Mouse (Mus musculus) C2C12 (cell line): Measurements from ENCODE around the gene Sdk1. TPM values are rescaled to one million over a fixed set of nuclear protein-coding genes. Genes with fewer than 3 reads are reported as not detected.

Experiments
- H3K27me3 ChIP-seq: one replicate; pipeline ENCODE4 v1.6.1; 2011; ENCODE audit not compliant: control insufficient read depth, insufficient read depth, insufficient read length
- H3K36me3 ChIP-seq: one replicate; pipeline ENCODE4 v1.6.1; 2011; ENCODE audit not compliant: control insufficient read depth, insufficient read depth
- H3K4me3 ChIP-seq: one replicate; pipeline ENCODE4 v1.5.1; 2011; ENCODE audit warnings: mild to moderate bottlenecking, control low read depth; ENCODE audit not compliant: poor library complexity, insufficient read depth, severe bottlenecking
- H3K79me2 ChIP-seq: one replicate; pipeline ENCODE4 v1.6.1; 2011; ENCODE audit not compliant: control insufficient read depth, insufficient read depth
- H3K79me3 ChIP-seq: one replicate; pipeline ENCODE4 v1.6.1; 2011; ENCODE audit warnings: low read depth, control low read depth
- H3ac ChIP-seq: one replicate; pipeline ENCODE3; 2011; ENCODE audit warnings: low read depth; ENCODE audit not compliant: control insufficient read depth, insufficient read length
- CEBPB ChIP-seq: IDR thresholded peaks from one replicate; pipeline ENCODE4 v1.6.1; 2011; ENCODE audit warnings: low read depth, mild to moderate bottlenecking, control low read depth, moderate library complexity
- CTCF ChIP-seq: IDR thresholded peaks from one replicate; pipeline ENCODE4 v1.5.1; 2011; ENCODE audit not compliant: control insufficient read depth, insufficient read depth, insufficient read length
- FOSL1 ChIP-seq: IDR thresholded peaks from one replicate; pipeline ENCODE4 v1.8.0; 2011; ENCODE audit warnings: mild to moderate bottlenecking, low read length; ENCODE audit not compliant: poor library complexity, insufficient read depth, severe bottlenecking
- MAX ChIP-seq: IDR thresholded peaks from one replicate; pipeline ENCODE4 v1.6.1; 2011; ENCODE audit warnings: mild to moderate bottlenecking, control low read depth
- MYOD1 ChIP-seq: IDR thresholded peaks from one replicate; pipeline ENCODE4 v1.6.1; 2011; ENCODE audit warnings: low read depth; ENCODE audit not compliant: control insufficient read depth, insufficient read length
- MYOG ChIP-seq: IDR thresholded peaks from one replicate; pipeline ENCODE4 v1.6.1; 2011; ENCODE audit not compliant: control insufficient read depth, insufficient read length; ENCODE audit errors: extremely low read depth
- USF1 ChIP-seq: IDR thresholded peaks from one replicate; pipeline ENCODE4 v1.6.1; 2011; ENCODE audit warnings: low read depth, mild to moderate bottlenecking, control low read depth, moderate library complexity
- polyA plus RNA-seq: library from polyadenylated mRNA; unstranded; fragments of >200 nt; fragmentation: generic; extraction: Trizol; gene quantifications from one replicate; pipeline ENCODE4 v1.2.1, GENCODE M21; 2012; ENCODE audit warnings: missing spikeins

The Sdk1 gene
- polyA plus RNA-seq, 1 experiment, result 0.61 TPM

DNA sequence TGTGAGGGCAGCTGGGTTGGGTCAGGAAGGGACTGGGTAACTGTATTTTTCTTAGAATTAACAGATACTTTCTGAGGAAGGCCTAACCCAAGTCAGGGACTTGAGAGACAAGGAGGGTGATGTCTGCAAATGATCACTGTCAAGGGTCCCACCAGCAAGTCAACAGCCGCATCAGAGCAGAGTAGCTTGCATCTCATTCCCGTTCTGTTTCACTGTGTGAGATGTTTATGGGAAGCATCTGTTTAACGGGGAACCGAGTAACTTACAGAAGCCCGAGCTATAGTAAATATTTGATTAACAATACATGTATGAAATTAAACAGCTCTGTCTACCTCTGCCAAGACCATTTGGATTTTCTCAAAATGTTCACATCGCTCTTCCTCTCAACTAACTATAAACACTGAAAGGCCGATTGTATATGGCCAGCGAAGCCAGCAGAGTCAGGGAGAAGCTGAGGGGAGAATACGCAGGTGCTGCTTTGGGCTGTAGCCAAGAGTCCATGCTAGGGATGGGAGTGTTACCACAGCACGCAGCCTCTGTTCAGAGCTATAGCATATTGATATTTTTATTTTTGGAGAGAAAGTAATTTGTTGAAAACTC lies 174.5 kb downstream of the Sdk1 start:
- H3K4me3 ChIP-seq, result no peak overlapping the region
- no peaks in the 10 kb centered on the region for H3K36me3 ChIP-seq
- H3K79me3 ChIP-seq, result no peaks in the 10 kb centered on the region
- no peak for TF ChIP-seq FOSL1
- no peak for TF ChIP-seq MAX
- TF ChIP-seq CEBPB, result no peak
- no peak for TF ChIP-seq MYOD1
- TF ChIP-seq MYOG, result no peak
- TF ChIP-seq USF1, result no peak
- no peak for TF ChIP-seq CTCF
- no peaks in the 10 kb centered on the region for H3K27me3 ChIP-seq
- no peak overlapping the region for H3ac ChIP-seq
- no peaks in the 10 kb centered on the region for H3K79me2 ChIP-seq

DNA sequence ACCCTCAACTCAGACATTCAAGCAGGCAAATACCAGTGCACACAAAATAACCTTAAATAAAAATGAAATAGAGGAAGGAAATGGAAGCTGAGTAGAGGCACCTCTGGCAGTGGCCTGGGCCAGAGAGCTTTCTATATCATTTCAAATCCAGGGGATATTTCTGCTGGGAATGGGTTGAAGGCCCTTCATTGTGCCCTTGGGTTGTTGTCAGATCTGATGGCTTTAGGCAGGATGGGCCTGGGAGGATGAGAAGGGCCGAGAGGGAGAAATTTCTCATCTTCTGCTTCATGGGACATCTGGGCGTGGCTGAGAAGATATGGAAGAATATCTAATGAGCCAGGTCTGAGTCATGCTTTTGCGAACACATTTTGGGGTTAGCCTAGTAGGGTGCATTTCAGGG lies 186.8 kb downstream of the Sdk1 start:
- Histone ChIP-seq H3K79me3 (no peaks in the 10 kb centered on the region), H3K27me3 (no peaks in the 10 kb centered on the region), H3K36me3 (no peaks in the 10 kb centered on the region), H3ac (no peak overlapping the region), H3K79me2 (no peaks in the 10 kb centered on the region), H3K4me3 (no peak overlapping the region)
- TF ChIP-seq USF1 (no peak), MYOG (no peak), CTCF (no peak), FOSL1 (no peak), CEBPB (no peak), MYOD1 (no peak), MAX (no peak)

DNA sequence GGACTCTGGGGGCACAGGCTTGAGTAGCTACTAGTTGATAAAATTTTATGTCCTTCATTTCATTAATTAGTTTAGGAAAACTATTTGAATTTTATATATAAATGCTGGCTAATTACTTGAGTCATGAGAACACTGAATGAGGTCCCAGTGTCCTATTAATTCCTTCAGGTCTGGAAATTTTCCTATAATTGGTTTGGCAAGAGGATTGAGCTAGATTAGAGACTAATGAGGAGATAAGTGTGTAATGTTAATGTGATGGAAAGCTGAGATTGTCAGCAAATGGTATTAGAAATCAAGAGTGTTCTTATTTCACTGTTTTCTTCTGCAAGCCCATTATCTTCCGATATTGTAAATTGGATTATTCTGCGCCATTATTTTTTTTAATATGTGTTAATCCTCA lies 192.0 kb downstream of the Sdk1 start:
- Histone ChIP-seq H3K36me3 (no peaks in the 10 kb centered on the region), H3ac (no peak overlapping the region), H3K27me3 (no peaks in the 10 kb centered on the region), H3K4me3 (no peak overlapping the region), H3K79me3 (no peaks in the 10 kb centered on the region), H3K79me2 (no peaks in the 10 kb centered on the region)
- no peak for TF ChIP-seq MAX
- TF ChIP-seq USF1, result no peak
- TF ChIP-seq CTCF, result no peak
- TF ChIP-seq MYOG, result no peak
- TF ChIP-seq CEBPB, result no peak
- no peak for TF ChIP-seq MYOD1
- no peak for TF ChIP-seq FOSL1

DNA sequence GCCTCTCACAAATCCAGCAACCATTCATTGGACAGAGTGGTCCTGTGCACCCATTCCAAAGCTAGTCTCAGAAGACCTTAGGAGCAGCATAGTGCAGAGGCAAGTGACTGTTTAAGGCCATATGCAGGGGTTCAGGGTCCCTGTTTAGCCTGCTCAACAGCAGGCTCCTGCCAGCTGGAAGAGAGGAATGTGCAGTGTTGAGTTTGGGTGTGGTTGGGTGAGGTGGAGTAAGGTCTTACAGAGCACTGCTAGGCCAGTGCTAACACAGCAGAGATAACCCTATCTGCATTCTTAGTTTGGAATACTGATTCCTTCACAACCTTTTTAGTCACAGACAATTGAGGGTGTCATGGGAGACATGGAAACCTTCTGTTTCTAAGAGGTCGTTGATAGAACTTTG lies 206.0 kb downstream of the Sdk1 start:
- Histone ChIP-seq H3ac (no peak overlapping the region), H3K36me3 (no peaks in the 10 kb centered on the region), H3K79me2 (no peaks in the 10 kb centered on the region), H3K27me3 (no peaks in the 10 kb centered on the region), H3K4me3 (no peak overlapping the region), H3K79me3 (no peaks in the 10 kb centered on the region)
- no peak for TF ChIP-seq MYOG
- no peak for TF ChIP-seq CTCF
- no peak for TF ChIP-seq MYOD1
- TF ChIP-seq USF1, result no peak
- TF ChIP-seq FOSL1, result no peak
- no peak for TF ChIP-seq CEBPB
- TF ChIP-seq MAX, result no peak

DNA sequence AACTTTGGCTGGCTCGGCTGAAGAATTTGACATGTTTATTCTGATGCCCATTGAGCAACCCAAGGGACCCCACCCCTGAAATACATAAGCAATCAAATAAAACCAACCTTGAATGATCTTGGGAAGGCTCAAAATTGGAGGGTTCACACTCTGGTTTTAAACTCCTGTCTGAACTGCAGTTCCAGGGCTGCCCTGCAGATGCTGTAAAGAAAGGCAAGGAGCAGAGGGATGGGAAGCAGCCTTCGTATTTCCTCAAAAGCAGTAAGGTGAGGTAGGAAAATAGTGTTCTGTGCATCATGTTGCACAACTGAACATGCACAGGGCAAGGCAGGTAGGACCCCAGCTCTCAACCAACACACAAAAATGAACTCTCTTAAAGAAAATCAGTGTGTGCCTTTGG lies 222.1 kb downstream of the Sdk1 start:
- Histone ChIP-seq H3K79me3 (no peaks in the 10 kb centered on the region), H3ac (no peak overlapping the region), H3K4me3 (no peak overlapping the region), H3K36me3 (no peaks in the 10 kb centered on the region), H3K79me2 (no peaks in the 10 kb centered on the region), H3K27me3 (no peaks in the 10 kb centered on the region)
- TF ChIP-seq MYOG, result no peak
- no peak for TF ChIP-seq FOSL1
- no peak for TF ChIP-seq MAX
- TF ChIP-seq MYOD1, result no peak
- TF ChIP-seq CEBPB, result no peak
- TF ChIP-seq CTCF, result no peak
- no peak for TF ChIP-seq USF1

DNA sequence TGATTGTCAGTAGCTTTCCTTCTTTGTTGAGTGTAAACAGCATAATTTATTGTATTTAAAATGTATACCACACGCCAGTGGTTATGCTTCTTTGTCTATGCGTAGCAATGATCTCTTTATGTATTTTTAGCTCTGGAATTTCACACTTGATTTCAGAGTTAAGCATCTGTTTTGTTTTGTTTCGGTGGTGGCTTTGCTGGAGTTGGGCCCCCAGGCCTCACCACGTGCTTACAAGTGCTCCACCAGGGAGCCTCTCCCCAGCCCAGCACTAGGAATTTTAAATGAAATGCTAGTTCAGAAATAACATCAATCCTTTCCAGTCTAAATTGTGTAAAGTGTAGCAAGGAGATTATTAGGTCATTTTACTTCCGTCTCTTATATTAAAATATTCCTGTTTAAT lies 227.5 kb downstream of the Sdk1 start:
- no peak for TF ChIP-seq MAX
- no peak for TF ChIP-seq MYOG
- TF ChIP-seq MYOD1, result no peak
- no peak for TF ChIP-seq CEBPB
- TF ChIP-seq CTCF, result no peak
- TF ChIP-seq USF1, result no peak
- no peak for TF ChIP-seq FOSL1
- Histone ChIP-seq H3ac (no peak overlapping the region), H3K4me3 (no peak overlapping the region), H3K79me3 (no peaks in the 10 kb centered on the region), H3K36me3 (no peaks in the 10 kb centered on the region), H3K79me2 (no peaks in the 10 kb centered on the region), H3K27me3 (no peaks in the 10 kb centered on the region)
